Mouse (Mus musculus) intestine, embryonic 16.5 days (tissue): ENCODE measurements around the gene Coro1a. TPM values are rescaled to one million over a fixed set of nuclear protein-coding genes. Genes with fewer than 3 reads are reported as not detected.
A peak's percentile ranks its signal among the peaks of the same experiment; 100 is the strongest.

Source experiments
- ATAC-seq: fragments of 200-750 bp; cut with Nextera tagmentation; 2 replicates; pipeline ENCODE4 v1.8.0; 2017; ENCODE audit warnings: moderate TSS enrichment, moderate library complexity
- H3K27ac ChIP-seq: fragments of 300-500 bp; sonication (generic); 2 replicates; pipeline ENCODE4 v1.5.1; 2014; ENCODE audit warnings: mild to moderate bottlenecking, low read length
- H3K27me3 ChIP-seq: fragments of 300-500 bp; sonication (generic); replicated peaks from 2 replicates; pipeline ENCODE4 v1.6.1; 2014; ENCODE audit warnings: low read length, control low read depth, mixed read lengths; ENCODE audit not compliant: control insufficient read depth, insufficient read depth
- H3K36me3 ChIP-seq: fragments of 300-500 bp; sonication (generic); 2 replicates; pipeline ENCODE4 v1.6.1; 2014; ENCODE audit warnings: low read length, control low read depth; ENCODE audit not compliant: control insufficient read depth, insufficient read depth
- H3K4me1 ChIP-seq: fragments of 300-500 bp; sonication (generic); 2 replicates; pipeline ENCODE4 v1.6.1; 2014; ENCODE audit warnings: low read length, control low read depth, mixed read lengths; ENCODE audit not compliant: control insufficient read depth, insufficient read depth
- H3K4me2 ChIP-seq: fragments of 300-500 bp; sonication (generic); 2 replicates; pipeline ENCODE4 v1.6.1; 2014; ENCODE audit warnings: low read depth, low read length, control low read depth
- H3K4me3 ChIP-seq: fragments of 300-500 bp; sonication (generic); 2 replicates; pipeline ENCODE4 v1.5.1; 2014; ENCODE audit warnings: mild to moderate bottlenecking, low read length
- H3K9ac ChIP-seq: fragments of 300-500 bp; sonication (generic); 2 replicates; pipeline ENCODE4 v1.6.1; 2014; ENCODE audit warnings: low read depth, low read length
- H3K9me3 ChIP-seq: fragments of 300-500 bp; sonication (generic); 2 replicates; pipeline ENCODE4 v1.6.1; 2016; ENCODE audit warnings: low read length, control low read depth; ENCODE audit not compliant: control insufficient read depth
- WGBS: fragments of 180-500 bp; shearing (Covaris S2); extraction: QIAGEN DNeasy Blood & Tissue Kit; methylation state at CpG from one replicate; pipeline ENCODE4 v1.1.7; 2014; 5-methylcytosine and 5-hydroxymethylcytosine counted together
- polyA plus RNA-seq: library from polyadenylated mRNA; unstranded; fragments of >200 nt; fragmentation: Nextera tagmentation; extraction: Ambion mirVana; gene quantifications from 2 replicates; pipeline ENCODE4 v1.2.1, GENCODE M21; 2015

Gene Coro1a
- 38.0 and 38.7 TPM in 2 replicates for polyA plus RNA-seq

GRCm38 (mm10) chr7:126707442-126708174, at the start of gene Coro1a:
TSS of gene Coro1a (minus strand) at chr7:126707787.
- Histone ChIP-seq H3K36me3 (no peaks in the 10 kb centered on the region), H3K9ac (no peak within 1 kb of the TSS), H3K4me3 (no peak within 1 kb of the TSS), H3K27me3 (peaks cover 11% of the 10 kb centered on the region; the same call in 1 of the 2 replicates), H3K9me3 (no peaks in the 10 kb centered on the region), H3K4me1 (peaks cover 14% of the 10 kb centered on the region), H3K4me2 (no peak within 1 kb of the TSS), H3K27ac (no peak within 1 kb of the TSS)
- 85% methylated on average over 19 of the region's 19 CpGs for WGBS
- ATAC-seq = no peak

GRCm38 (mm10) chr7:126754866-126755265, 47.3 kb upstream of the Coro1a start:
- Histone ChIP-seq H3K27ac (peak overlapping the region; percentile 56), H3K4me1 (peaks cover 8% of the 10 kb centered on the region), H3K36me3 (no peaks in the 10 kb centered on the region), H3K4me3 (no peak overlapping the region), H3K9ac (peak overlapping the region; percentile 51), H3K4me2 (peak overlapping the region; percentile 26; the same call in 1 of the 2 replicates), H3K27me3 (no peaks in the 10 kb centered on the region), H3K9me3 (no peaks in the 10 kb centered on the region)
- WGBS = 1% methylated on average over 9 of the region's 9 CpGs
- peak; percentile 76 for ATAC-seq

- no peaks in the 10 kb centered on the region for H3K27me3 ChIP-seq
- peaks cover 9% of the 10 kb centered on the region; the same call in 1 of the 2 replicates for H3K4me1 ChIP-seq
- WGBS = 90% methylated on average over 17 of the region's 17 CpGs
- H3K36me3 ChIP-seq = no peaks in the 10 kb centered on the region
- H3K27ac ChIP-seq = 0 out of 2 replicates have a peak overlapping the region, but pooled peaks have one; percentile 17
- H3K9me3 ChIP-seq = no peaks in the 10 kb centered on the region
- H3K4me3 ChIP-seq = no peak overlapping the region
- no peak overlapping the region for H3K4me2 ChIP-seq
- no peak for ATAC-seq
- H3K9ac ChIP-seq = no peak overlapping the region
Measured at GRCm38 (mm10) chr7:126749582-126750343, 42.2 kb upstream of the Coro1a start.

- Histone ChIP-seq H3K9me3 (no peaks in the 10 kb centered on the region), H3K4me2 (no peak overlapping the region), H3K27ac (peak overlapping the region; percentile 79), H3K9ac (0 out of 2 replicates have a peak overlapping the region, but pooled peaks have one; percentile 7), H3K36me3 (no peaks in the 10 kb centered on the region), H3K4me3 (no peak overlapping the region), H3K27me3 (no peaks in the 10 kb centered on the region), H3K4me1 (peaks cover 6% of the 10 kb centered on the region; the same call in 1 of the 2 replicates)
- peak; percentile 75 for ATAC-seq
- 52% methylated on average over 7 of the region's 7 CpGs for WGBS
Measured at GRCm38 (mm10) chr7:126748824-126749223, 41.2 kb upstream of the Coro1a start.

GRCm38 (mm10) chr7:126746798-126747197, 39.2 kb upstream of the Coro1a start:
- 23% methylated on average over 6 of the region's 6 CpGs for WGBS
- Histone ChIP-seq H3K4me3 (peak overlapping the region; percentile 31), H3K9ac (peak overlapping the region; percentile 44), H3K4me2 (peak overlapping the region; percentile 27), H3K36me3 (no peaks in the 10 kb centered on the region), H3K4me1 (peaks cover 6% of the 10 kb centered on the region; the same call in 1 of the 2 replicates), H3K27me3 (no peaks in the 10 kb centered on the region), H3K9me3 (no peaks in the 10 kb centered on the region), H3K27ac (peak overlapping the region; percentile 83)
- peak; percentile 86 for ATAC-seq

GRCm38 (mm10) chr7:126746066-126746465, 38.5 kb upstream of the Coro1a start:
- no peak for ATAC-seq
- H3K4me3 ChIP-seq = peak overlapping the region; percentile 31
- H3K9me3 ChIP-seq = no peaks in the 10 kb centered on the region
- no peaks in the 10 kb centered on the region for H3K27me3 ChIP-seq
- WGBS = 85% methylated on average over 12 of the region's 12 CpGs
- no peaks in the 10 kb centered on the region for H3K36me3 ChIP-seq
- H3K4me2 ChIP-seq = peak overlapping the region; percentile 27
- H3K4me1 ChIP-seq = peaks cover 6% of the 10 kb centered on the region; the same call in 1 of the 2 replicates
- peak overlapping the region; percentile 83 for H3K27ac ChIP-seq
- peak overlapping the region; percentile 44 for H3K9ac ChIP-seq

- 89% methylated on average over 13 of the region's 13 CpGs for WGBS
- no peak overlapping the region for H3K27ac ChIP-seq
- no peak overlapping the region for H3K9ac ChIP-seq
- H3K27me3 ChIP-seq = no peaks in the 10 kb centered on the region
- no peaks in the 10 kb centered on the region for H3K36me3 ChIP-seq
- H3K4me3 ChIP-seq = no peak overlapping the region
- H3K4me1 ChIP-seq = no peaks in the 10 kb centered on the region
- H3K4me2 ChIP-seq = no peak overlapping the region
- H3K9me3 ChIP-seq = no peaks in the 10 kb centered on the region
- ATAC-seq = no peak
Measured at GRCm38 (mm10) chr7:126741964-126742482, 34.4 kb upstream of the Coro1a start.

- Histone ChIP-seq H3K9ac (no peak overlapping the region), H3K27ac (no peak overlapping the region), H3K4me2 (no peak overlapping the region), H3K27me3 (no peaks in the 10 kb centered on the region), H3K4me3 (no peak overlapping the region), H3K36me3 (no peaks in the 10 kb centered on the region), H3K9me3 (no peaks in the 10 kb centered on the region), H3K4me1 (no peaks in the 10 kb centered on the region)
- 84% methylated on average over 5 of the region's 5 CpGs for WGBS
- ATAC-seq = no peak; the same call in 1 of the 2 replicates
Measured at GRCm38 (mm10) chr7:126741452-126741851, 33.9 kb upstream of the Coro1a start.

- H3K27me3 ChIP-seq = no peaks in the 10 kb centered on the region
- H3K4me1 ChIP-seq = no peaks in the 10 kb centered on the region
- no peak overlapping the region for H3K4me3 ChIP-seq
- H3K4me2 ChIP-seq = no peak overlapping the region
- 75% methylated on average over 5 of the region's 5 CpGs for whole genome bisulfite sequencing
- H3K27ac ChIP-seq = no peak overlapping the region
- no peak for ATAC-seq
- no peaks in the 10 kb centered on the region for H3K9me3 ChIP-seq
- H3K36me3 ChIP-seq = no peaks in the 10 kb centered on the region
- no peak overlapping the region for H3K9ac ChIP-seq
Measured at GRCm38 (mm10) chr7:126740977-126741376, 33.4 kb upstream of the Coro1a start.
